Mouse (Mus musculus): ENCODE data around the gene Vmp1.

The Vmp1 gene

GRCm38 (mm10) chr11:86671041-86671675, 12.5 kb downstream of the Vmp1 start:
- DNase-seq (ENCODE audit: low spot score) = no peak

DNA sequence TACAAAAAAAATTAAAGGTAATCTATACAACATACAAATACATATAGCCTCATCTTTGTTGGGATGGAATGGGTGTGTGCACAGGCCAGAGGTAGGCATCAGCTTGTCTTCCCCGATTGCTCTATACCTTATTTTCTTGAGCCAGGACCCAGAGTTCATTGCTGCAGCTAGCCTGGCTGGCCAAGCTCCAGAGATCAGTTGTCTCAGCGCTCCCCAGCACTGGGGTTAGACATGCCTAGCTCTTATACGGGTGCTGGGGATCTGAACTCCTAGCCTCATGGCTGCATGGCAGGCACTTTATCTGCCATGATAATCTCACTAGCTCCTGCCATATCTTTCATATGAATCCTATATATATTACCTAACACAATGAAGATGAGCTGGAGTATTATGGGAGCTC, 15.5 kb downstream of the Vmp1 start:
- DNase-seq (ENCODE audit: low spot score) = no peak

DNA sequence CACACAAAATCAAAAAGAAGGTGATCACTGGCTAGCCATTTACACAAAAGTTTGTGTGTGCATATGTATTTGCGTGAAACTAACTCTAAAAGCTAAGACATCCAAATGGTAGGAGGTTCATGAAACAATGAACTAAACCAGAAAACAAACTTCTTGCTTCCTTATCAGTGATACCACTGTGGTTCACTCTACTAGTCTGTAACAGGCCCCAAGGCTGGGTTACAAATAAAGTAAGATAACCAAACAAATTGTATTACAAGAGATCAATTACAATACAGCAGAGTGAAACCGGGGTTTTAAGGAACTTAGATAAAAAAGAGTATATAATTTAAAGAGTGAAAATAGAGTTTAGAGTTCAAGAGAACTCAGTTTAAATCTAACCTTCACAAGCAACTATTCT, 16.1 kb downstream of the Vmp1 start:
- no peak for DNase-seq (ENCODE audit: low spot score)

DNA sequence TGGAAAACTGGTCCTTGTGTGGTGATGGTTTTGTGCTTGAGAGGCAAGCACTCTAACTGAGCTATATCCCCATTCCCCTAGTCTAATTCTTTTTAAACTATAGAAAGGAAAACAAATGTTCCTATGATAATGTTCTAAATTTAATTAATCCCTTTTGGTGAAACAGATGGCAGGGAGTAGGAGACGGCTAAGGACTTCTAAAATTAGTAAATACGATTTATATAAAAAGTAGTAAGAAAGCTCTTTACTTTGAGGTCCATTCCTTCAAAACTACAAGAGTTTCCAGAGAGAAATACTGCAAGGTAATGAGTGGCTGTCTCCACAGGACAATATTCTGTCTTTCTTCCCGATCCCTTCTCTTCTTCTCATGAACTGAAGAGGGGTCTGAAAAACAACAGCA, 19.2 kb downstream of the Vmp1 start:
- no peak for DNase-seq (ENCODE audit: low spot score)

GRCm38 (mm10) chr11:86663977-86664376, 19.7 kb downstream of the Vmp1 start:
- no peak for DNase-seq (ENCODE audit: low spot score)

GRCm38 (mm10) chr11:86662986-86663895, 20.4 kb downstream of the Vmp1 start:
- no peak for DNase-seq (ENCODE audit: low spot score)

DNA sequence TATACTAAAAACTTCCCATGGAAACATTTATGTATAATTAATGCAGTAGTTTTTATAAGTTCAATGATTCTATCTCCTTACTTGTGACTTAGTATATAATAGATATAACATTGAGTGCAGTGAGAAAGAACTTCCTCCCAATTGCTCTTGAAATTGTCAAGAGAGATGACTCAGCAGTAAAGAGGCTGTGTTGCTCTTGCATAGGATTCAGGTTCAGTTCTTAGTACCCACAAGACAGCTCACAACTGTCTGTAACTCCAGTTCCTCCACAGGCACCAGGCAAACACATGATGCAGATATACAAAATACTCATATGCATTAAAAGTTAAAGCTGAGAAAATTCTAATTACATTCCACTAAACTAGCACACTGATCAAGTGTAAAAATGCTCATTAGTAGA, 25.8 kb downstream of the Vmp1 start:
- DNase-seq (ENCODE audit: low spot score) = no peak

DNA sequence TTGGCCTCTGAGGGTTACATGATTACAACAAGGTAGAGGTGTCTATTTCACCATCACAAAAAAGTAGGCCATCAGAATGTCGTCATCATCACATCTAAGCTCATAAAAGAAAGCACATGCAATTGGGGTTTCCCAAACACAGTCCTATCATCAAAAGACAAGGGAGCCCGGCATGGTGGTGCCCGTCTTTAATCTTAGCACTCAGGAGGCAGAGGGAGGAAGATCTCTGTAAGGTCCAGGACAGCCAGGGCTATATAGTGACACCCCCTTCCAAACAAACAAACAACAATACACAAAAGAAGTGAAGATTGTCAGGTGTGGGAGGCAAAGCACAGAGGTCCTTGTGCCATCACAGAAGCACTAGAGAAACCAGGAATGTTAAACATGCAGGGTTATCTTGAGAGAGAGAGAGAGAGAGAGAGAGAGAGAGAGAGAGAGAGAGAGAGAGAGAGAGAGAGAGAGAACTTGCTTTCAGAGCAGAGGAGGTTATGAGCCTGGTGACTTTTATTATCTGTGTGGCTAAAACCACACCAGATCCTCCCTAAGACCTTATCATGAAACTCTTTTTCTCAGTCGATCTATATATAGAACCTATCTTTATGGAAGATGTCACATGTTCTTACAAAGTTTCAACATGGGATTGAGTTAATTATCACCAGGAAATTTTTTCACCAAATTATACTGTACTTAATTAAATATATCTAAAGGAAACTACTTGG, 26.6 kb downstream of the Vmp1 start:
- DNase-seq (ENCODE audit: low spot score) = no peak

GRCm38 (mm10) chr11:86655671-86656070, 28.0 kb downstream of the Vmp1 start:
- peak; percentile 63 for DNase-seq (ENCODE audit: low spot score)

GRCm38 (mm10) chr11:86654096-86654495, 29.5 kb downstream of the Vmp1 start:
- DNase-seq (ENCODE audit: low spot score) = peak; percentile 61

DNA sequence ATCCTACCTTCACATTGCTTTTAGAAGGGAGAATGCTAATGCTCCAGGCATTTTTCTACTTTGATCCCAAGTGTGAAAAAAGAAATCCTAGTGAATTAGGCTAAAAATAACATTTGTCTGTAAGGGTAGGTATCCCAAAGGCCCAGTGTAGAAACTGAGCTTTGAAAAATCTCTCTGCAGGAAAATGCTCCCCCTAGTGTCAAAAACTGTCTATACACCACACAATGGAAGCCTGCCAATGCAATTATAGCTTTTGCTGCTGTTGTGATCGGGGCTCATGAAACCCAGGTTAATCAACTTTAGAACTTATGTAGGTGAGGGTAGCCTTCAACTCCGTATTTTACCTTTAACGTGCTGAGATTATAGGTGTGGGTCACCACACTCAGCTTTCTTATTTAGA, 30.2 kb downstream of the Vmp1 start:
- DNase-seq (ENCODE audit: low spot score) = peak; percentile 91

GRCm38 (mm10) chr11:86652578-86652979, 31.1 kb downstream of the Vmp1 start:
- DNase-seq (ENCODE audit: low spot score) = no peak

DNA sequence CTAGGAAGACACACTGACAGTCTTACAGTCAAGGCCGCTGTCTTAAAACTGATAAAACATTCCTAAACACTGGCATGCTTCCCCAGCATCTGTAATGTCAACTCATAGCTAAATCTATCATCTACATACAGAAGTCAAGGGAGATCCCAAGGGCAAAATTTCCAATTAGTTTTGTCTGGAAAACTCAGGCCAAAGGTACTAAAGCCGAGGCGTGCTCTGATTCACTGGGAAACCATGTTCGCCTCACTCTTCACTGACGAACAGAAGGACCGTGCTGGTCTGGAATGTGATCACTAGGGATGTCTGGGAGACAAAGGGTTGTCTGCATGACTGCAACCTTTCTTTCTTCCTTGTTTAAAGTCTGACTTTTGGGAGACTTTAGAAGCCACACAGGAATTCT, 33.0 kb downstream of the Vmp1 start:
- peak; percentile 40 for DNase-seq (ENCODE audit: low spot score)

DNA sequence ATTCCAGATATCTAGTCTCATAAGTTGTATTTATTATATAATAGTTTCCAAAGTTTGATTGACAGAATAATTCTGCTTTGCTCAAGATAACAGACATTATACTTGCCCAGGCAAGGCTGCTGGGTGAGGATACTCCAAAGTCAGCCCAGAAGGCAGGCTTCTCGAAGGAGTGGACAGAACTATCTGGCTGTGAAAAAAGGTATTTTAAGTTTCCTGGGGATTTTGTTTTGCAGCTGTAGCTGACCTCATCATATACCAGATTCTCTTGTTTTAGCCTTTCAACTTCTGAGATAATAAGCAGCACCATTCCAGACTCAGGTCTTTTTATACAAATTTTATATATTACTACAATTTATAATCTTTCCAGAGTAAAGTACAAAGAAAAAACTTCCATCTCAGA, 34.1 kb downstream of the Vmp1 start:
- DNase-seq (ENCODE audit: low spot score) = no peak

DNA sequence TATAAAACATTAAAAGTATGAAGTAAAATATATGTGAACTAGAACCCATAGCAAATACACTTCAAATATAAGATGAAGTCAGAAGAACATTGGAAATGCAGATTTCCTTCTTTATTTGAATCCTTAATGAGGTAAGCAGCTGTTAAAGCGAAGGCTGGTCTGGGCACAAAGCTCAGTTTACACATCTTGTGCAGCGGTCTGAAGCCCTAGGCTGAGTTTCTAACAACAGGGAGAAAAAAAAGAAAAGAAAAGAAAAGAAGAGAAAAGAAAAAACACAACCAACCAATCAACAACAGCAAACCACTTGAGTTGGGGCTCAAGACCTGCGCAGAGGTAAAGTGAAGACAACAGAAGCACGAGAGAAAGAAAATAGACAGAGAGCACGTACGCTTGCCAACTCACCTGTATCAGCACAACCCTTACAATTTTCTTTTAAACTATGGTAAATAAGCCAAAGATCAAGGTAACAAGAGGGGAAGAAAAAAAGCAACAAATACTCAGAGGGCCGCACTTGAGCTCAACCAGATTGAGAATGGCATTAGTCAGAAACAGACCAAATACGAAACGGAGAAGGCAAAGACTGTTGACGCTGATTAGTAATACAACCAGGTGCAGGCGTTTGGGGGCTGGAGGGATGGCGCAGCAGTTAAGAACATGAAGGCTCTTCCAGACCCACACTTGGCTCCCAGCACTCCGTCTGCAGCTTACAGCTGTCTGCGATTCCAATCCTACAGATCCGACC, 35.8 kb downstream of the Vmp1 start:
- DNase-seq (ENCODE audit: low spot score) = no peak

GRCm38 (mm10) chr11:86646885-86647459, 36.7 kb downstream of the Vmp1 start:
- DNase-seq (ENCODE audit: low spot score) = no peak

DNA sequence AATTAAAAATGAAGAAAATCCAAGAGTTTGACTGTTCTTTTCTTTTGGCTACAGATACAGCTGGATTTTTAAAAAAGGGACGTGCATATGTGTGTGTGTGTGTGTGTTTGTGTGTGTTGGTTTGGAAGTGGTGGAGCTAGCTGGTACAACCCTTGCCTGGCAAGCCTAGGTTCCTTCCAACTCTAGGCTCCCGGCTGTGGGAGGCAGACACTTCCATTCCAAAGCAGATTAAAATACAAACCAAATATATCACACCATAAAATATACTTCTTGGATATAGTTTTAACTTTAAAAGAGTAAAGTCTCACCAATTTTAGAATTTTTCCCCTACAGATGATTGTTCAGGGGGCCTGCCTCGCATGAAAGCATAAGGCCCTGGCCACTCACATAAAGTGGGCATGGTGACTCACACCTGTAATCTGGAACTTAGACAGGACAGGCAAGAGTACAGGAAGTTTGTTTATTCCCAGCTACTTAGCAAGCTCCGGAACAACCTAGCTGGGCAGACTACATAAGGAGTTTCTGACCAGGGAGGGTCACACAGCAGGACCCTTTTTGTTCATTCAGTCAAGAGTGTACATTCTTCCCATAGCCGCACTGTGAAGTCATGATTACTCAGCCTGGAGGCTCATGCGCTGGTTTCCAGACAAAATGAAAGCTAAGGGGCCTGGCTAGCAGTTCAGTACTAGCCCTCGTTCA, 37.4 kb downstream of the Vmp1 start:
- peak; percentile 44 for DNase-seq (ENCODE audit: low spot score)

DNA sequence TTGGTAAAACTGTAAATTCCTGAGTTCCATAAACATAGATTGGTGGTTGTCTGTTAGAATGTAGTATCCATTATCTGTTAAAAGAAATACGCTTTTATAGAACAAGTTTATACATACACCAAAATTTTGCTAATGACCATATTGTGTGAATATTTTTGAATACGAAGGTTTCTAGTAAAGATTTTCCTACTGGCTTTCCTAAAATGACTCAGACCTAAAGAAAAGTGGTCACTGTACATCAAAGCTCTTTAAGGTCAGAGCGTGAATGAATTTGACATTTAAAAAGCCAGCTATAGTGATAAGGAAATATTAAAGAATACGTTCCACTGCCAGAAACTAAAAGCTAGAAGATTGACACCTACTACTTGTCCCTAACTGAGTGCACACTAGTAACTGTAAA, 39.1 kb downstream of the Vmp1 start:
- no peak for DNase-seq (ENCODE audit: low spot score)

- no peak for DNase-seq (ENCODE audit: low spot score)
Observed at GRCm38 (mm10) chr11:86641714-86642113, 41.9 kb downstream of the Vmp1 start.

- no peak for DNase-seq (ENCODE audit: low spot score)
Observed at GRCm38 (mm10) chr11:86637697-86638096, 45.9 kb downstream of the Vmp1 start.

DNA sequence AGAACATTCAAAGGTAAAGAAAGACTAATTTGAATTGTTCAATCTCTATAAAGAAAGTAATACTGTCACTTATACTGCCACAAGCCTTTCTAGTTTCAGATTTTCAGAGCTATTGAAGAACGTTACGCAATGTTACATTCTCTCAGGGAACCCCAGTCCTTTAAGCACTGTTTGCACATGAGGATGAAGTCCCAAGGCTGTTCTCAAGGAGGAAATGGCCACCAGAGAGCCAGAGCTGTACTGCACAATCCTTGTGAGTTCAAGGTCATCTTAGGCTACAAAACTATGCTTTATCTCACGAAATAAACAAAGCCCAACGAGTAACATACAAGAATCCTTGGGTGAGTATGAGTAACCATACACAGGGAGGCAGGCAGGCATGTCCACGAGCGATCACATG, 49.2 kb downstream of the Vmp1 start:
- no peak for DNase-seq (ENCODE audit: low spot score)
